Mouse (Mus musculus): ENCODE measurements around the gene Hoxb2. TPM values are rescaled to one million over a fixed set of nuclear protein-coding genes. Genes with fewer than 3 reads are reported as not detected.

Hoxb2 gene
- polyA plus RNA-seq, 1 experiment from 2014 or later: 0.11 TPM

- Histone ChIP-seq H3K9me3 (replicated peaks; ENCODE audit: control insufficient read depth, low read length, poor library complexity, severe bottlenecking) (no peaks in the 10 kb centered on the region), H3K4me3 (ENCODE audit: low read depth, low read length) (no peak overlapping the region), H3K36me3 (ENCODE audit: control insufficient read depth, insufficient read depth, low read length) (no peaks in the 10 kb centered on the region), H3K4me1 (ENCODE audit: control insufficient read depth, insufficient read depth, low read length) (no peaks in the 10 kb centered on the region), H3K27ac (ENCODE audit: low read length) (no peak overlapping the region), H3K9ac (ENCODE audit: low read depth, low read length) (no peak overlapping the region), H3K4me2 (ENCODE audit: low read length) (no peak overlapping the region), H3K27me3 (ENCODE audit: control insufficient read depth, insufficient read depth, low read depth, low read length) (peaks cover 93% of the 10 kb centered on the region)
- under 1% methylated on average over 47 of the region's 47 CpGs for WGBS
- no peak for ATAC-seq
Measured at GRCm38 (mm10) chr11:96366092-96367041, 16.0 kb downstream of the Hoxb2 start.

GRCm38 (mm10) chr11:96367141-96367540 is 16.8 kb downstream of the Hoxb2 start:
- no peak overlapping the region for H3K4me3 ChIP-seq (ENCODE audit: low read depth, low read length)
- H3K9ac ChIP-seq (ENCODE audit: low read depth, low read length): no peak overlapping the region
- no peaks in the 10 kb centered on the region for H3K4me1 ChIP-seq (ENCODE audit: control insufficient read depth, insufficient read depth, low read length)
- no peak overlapping the region for H3K4me2 ChIP-seq (ENCODE audit: low read length)
- no peaks in the 10 kb centered on the region for H3K9me3 ChIP-seq (replicated peaks; ENCODE audit: control insufficient read depth, low read length, poor library complexity, severe bottlenecking)
- no peaks in the 10 kb centered on the region for H3K36me3 ChIP-seq (ENCODE audit: control insufficient read depth, insufficient read depth, low read length)
- no peak overlapping the region for H3K27ac ChIP-seq (ENCODE audit: low read length)
- H3K27me3 ChIP-seq (ENCODE audit: control insufficient read depth, insufficient read depth, low read depth, low read length): peaks cover 92% of the 10 kb centered on the region
- no peak for ATAC-seq
- WGBS: 10% methylated on average over 6 of the region's 6 CpGs

GRCm38 (mm10) chr11:96368686-96369085 is 18.4 kb downstream of the Hoxb2 start:
- no peaks in the 10 kb centered on the region for H3K4me1 ChIP-seq (ENCODE audit: control insufficient read depth, insufficient read depth, low read length)
- no peaks in the 10 kb centered on the region for H3K9me3 ChIP-seq (replicated peaks; ENCODE audit: control insufficient read depth, low read length, poor library complexity, severe bottlenecking)
- H3K4me2 ChIP-seq (ENCODE audit: low read length): no peak overlapping the region
- ATAC-seq: no peak
- WGBS: 2% methylated on average over 5 of the region's 5 CpGs
- H3K9ac ChIP-seq (ENCODE audit: low read depth, low read length): no peak overlapping the region
- no peak overlapping the region for H3K4me3 ChIP-seq (ENCODE audit: low read depth, low read length)
- no peaks in the 10 kb centered on the region for H3K36me3 ChIP-seq (ENCODE audit: control insufficient read depth, insufficient read depth, low read length)
- no peak overlapping the region for H3K27ac ChIP-seq (ENCODE audit: low read length)
- H3K27me3 ChIP-seq (ENCODE audit: control insufficient read depth, insufficient read depth, low read depth, low read length): peaks cover 92% of the 10 kb centered on the region

- ATAC-seq: no peak
- H3K27me3 ChIP-seq (ENCODE audit: control insufficient read depth, insufficient read depth, low read depth, low read length): peaks cover 90% of the 10 kb centered on the region
- no peak overlapping the region for H3K27ac ChIP-seq (ENCODE audit: low read length)
- H3K4me3 ChIP-seq (ENCODE audit: low read depth, low read length): no peak overlapping the region
- no peak overlapping the region for H3K9ac ChIP-seq (ENCODE audit: low read depth, low read length)
- no peak overlapping the region for H3K4me2 ChIP-seq (ENCODE audit: low read length)
- H3K4me1 ChIP-seq (ENCODE audit: control insufficient read depth, insufficient read depth, low read length): no peaks in the 10 kb centered on the region
- no peaks in the 10 kb centered on the region for H3K36me3 ChIP-seq (ENCODE audit: control insufficient read depth, insufficient read depth, low read length)
- no peaks in the 10 kb centered on the region for H3K9me3 ChIP-seq (replicated peaks; ENCODE audit: control insufficient read depth, low read length, poor library complexity, severe bottlenecking)
- WGBS: 8% methylated on average over 7 of the region's 7 CpGs
Measured at GRCm38 (mm10) chr11:96369140-96369539, 18.8 kb downstream of the Hoxb2 start.

GRCm38 (mm10) chr11:96371726-96372125 is 21.4 kb downstream of the Hoxb2 start:
- H3K4me2 ChIP-seq (ENCODE audit: low read length): no peak overlapping the region
- no peaks in the 10 kb centered on the region for H3K4me1 ChIP-seq (ENCODE audit: control insufficient read depth, insufficient read depth, low read length)
- ATAC-seq: no peak
- H3K4me3 ChIP-seq (ENCODE audit: low read depth, low read length): no peak overlapping the region
- peaks cover 89% of the 10 kb centered on the region for H3K27me3 ChIP-seq (ENCODE audit: control insufficient read depth, insufficient read depth, low read depth, low read length)
- H3K9me3 ChIP-seq (replicated peaks; ENCODE audit: control insufficient read depth, low read length, poor library complexity, severe bottlenecking): no peaks in the 10 kb centered on the region
- WGBS: 3% methylated on average over 3 of the region's 3 CpGs
- H3K36me3 ChIP-seq (ENCODE audit: control insufficient read depth, insufficient read depth, low read length): no peaks in the 10 kb centered on the region
- no peak overlapping the region for H3K27ac ChIP-seq (ENCODE audit: low read length)
- H3K9ac ChIP-seq (ENCODE audit: low read depth, low read length): no peak overlapping the region

GRCm38 (mm10) chr11:96372519-96372918 is 22.2 kb downstream of the Hoxb2 start:
- no peak overlapping the region for H3K27ac ChIP-seq (ENCODE audit: low read length)
- H3K9me3 ChIP-seq (replicated peaks; ENCODE audit: control insufficient read depth, low read length, poor library complexity, severe bottlenecking): no peaks in the 10 kb centered on the region
- no peak for ATAC-seq
- H3K4me2 ChIP-seq (ENCODE audit: low read length): no peak overlapping the region
- H3K36me3 ChIP-seq (ENCODE audit: control insufficient read depth, insufficient read depth, low read length): no peaks in the 10 kb centered on the region
- WGBS: 9% methylated on average over 3 of the region's 3 CpGs
- H3K4me1 ChIP-seq (ENCODE audit: control insufficient read depth, insufficient read depth, low read length): no peaks in the 10 kb centered on the region
- H3K27me3 ChIP-seq (ENCODE audit: control insufficient read depth, insufficient read depth, low read depth, low read length): peaks cover 87% of the 10 kb centered on the region
- H3K9ac ChIP-seq (ENCODE audit: low read depth, low read length): no peak overlapping the region
- no peak overlapping the region for H3K4me3 ChIP-seq (ENCODE audit: low read depth, low read length)

GRCm38 (mm10) chr11:96374810-96375209 is 24.5 kb downstream of the Hoxb2 start:
- peaks cover 68% of the 10 kb centered on the region for H3K27me3 ChIP-seq (ENCODE audit: control insufficient read depth, insufficient read depth, low read depth, low read length)
- H3K4me2 ChIP-seq (ENCODE audit: low read length): no peak overlapping the region
- ATAC-seq: no peak
- H3K4me3 ChIP-seq (ENCODE audit: low read depth, low read length): no peak overlapping the region
- H3K9me3 ChIP-seq (replicated peaks; ENCODE audit: control insufficient read depth, low read length, poor library complexity, severe bottlenecking): no peaks in the 10 kb centered on the region
- H3K9ac ChIP-seq (ENCODE audit: low read depth, low read length): no peak overlapping the region
- H3K27ac ChIP-seq (ENCODE audit: low read length): no peak overlapping the region
- H3K36me3 ChIP-seq (ENCODE audit: control insufficient read depth, insufficient read depth, low read length): no peaks in the 10 kb centered on the region
- no peaks in the 10 kb centered on the region for H3K4me1 ChIP-seq (ENCODE audit: control insufficient read depth, insufficient read depth, low read length)
- 2% methylated on average over 7 of the region's 7 CpGs for WGBS

- WGBS: 84% methylated on average over 5 of the region's 5 CpGs
- peaks cover 9% of the 10 kb centered on the region; the same call in 1 of the 2 replicates for H3K27me3 ChIP-seq (ENCODE audit: control insufficient read depth, insufficient read depth, low read depth, low read length)
- H3K36me3 ChIP-seq (ENCODE audit: control insufficient read depth, insufficient read depth, low read length): no peaks in the 10 kb centered on the region
- H3K4me3 ChIP-seq (ENCODE audit: low read depth, low read length): no peak overlapping the region
- no peaks in the 10 kb centered on the region for H3K4me1 ChIP-seq (ENCODE audit: control insufficient read depth, insufficient read depth, low read length)
- H3K9me3 ChIP-seq (replicated peaks; ENCODE audit: control insufficient read depth, low read length, poor library complexity, severe bottlenecking): no peaks in the 10 kb centered on the region
- H3K9ac ChIP-seq (ENCODE audit: low read depth, low read length): no peak overlapping the region
- no peak overlapping the region for H3K4me2 ChIP-seq (ENCODE audit: low read length)
- no peak for ATAC-seq
- H3K27ac ChIP-seq (ENCODE audit: low read length): no peak overlapping the region
Measured at GRCm38 (mm10) chr11:96383381-96383780, 33.1 kb downstream of the Hoxb2 start.

GRCm38 (mm10) chr11:96387635-96388034 is 37.3 kb downstream of the Hoxb2 start:
- WGBS: 86% methylated on average over 2 of the region's 2 CpGs
- no peaks in the 10 kb centered on the region for H3K27me3 ChIP-seq (ENCODE audit: control insufficient read depth, insufficient read depth, low read depth, low read length)
- H3K4me3 ChIP-seq (ENCODE audit: low read depth, low read length): no peak overlapping the region
- no peaks in the 10 kb centered on the region for H3K36me3 ChIP-seq (ENCODE audit: control insufficient read depth, insufficient read depth, low read length)
- H3K9me3 ChIP-seq (replicated peaks; ENCODE audit: control insufficient read depth, low read length, poor library complexity, severe bottlenecking): no peaks in the 10 kb centered on the region
- no peak overlapping the region for H3K4me2 ChIP-seq (ENCODE audit: low read length)
- ATAC-seq: no peak
- H3K4me1 ChIP-seq (ENCODE audit: control insufficient read depth, insufficient read depth, low read length): no peaks in the 10 kb centered on the region
- H3K9ac ChIP-seq (ENCODE audit: low read depth, low read length): no peak overlapping the region
- no peak overlapping the region for H3K27ac ChIP-seq (ENCODE audit: low read length)

All from midbrain, embryonic 16.5 days (tissue).